Mouse (Mus musculus) hindbrain, postnatal 0 days (tissue): ENCODE measurements around the gene Tdrd3. TPM values are rescaled to one million over a fixed set of nuclear protein-coding genes. Genes with fewer than 3 reads are reported as not detected.
A peak's percentile ranks its signal among the peaks of the same experiment; 100 is the strongest.

Experiments
- ATAC-seq: fragments of 200-750 bp; cut with Nextera tagmentation; 2 replicates; pipeline ENCODE4 v1.8.0; 2017; ENCODE audit warnings: mild to moderate bottlenecking, moderate TSS enrichment, moderate library complexity
- DNase-seq: peaks from one replicate; pipeline ENCODE4 v3.0.0-alpha.2; 2015; ENCODE audit warnings: low spot score
- H3K27ac ChIP-seq: fragments of 300-500 bp; sonication (generic); 2 replicates; pipeline ENCODE4 v1.5.1; 2014; ENCODE audit warnings: mild to moderate bottlenecking
- H3K27me3 ChIP-seq: fragments of 300-500 bp; sonication (generic); 2 replicates; pipeline ENCODE4 v1.6.1; 2014; ENCODE audit warnings: low read length, mixed read lengths; ENCODE audit not compliant: insufficient read depth
- H3K36me3 ChIP-seq: fragments of 300-500 bp; sonication (generic); 2 replicates; pipeline ENCODE4 v1.6.1; 2014; ENCODE audit warnings: low read length, mixed read lengths; ENCODE audit not compliant: insufficient read depth
- H3K4me1 ChIP-seq: fragments of 300-500 bp; sonication (generic); 2 replicates; pipeline ENCODE4 v1.6.1; 2014; ENCODE audit warnings: antibody characterized with exemption, low read length, mixed read lengths; ENCODE audit not compliant: insufficient read depth
- H3K4me2 ChIP-seq: fragments of 300-500 bp; sonication (generic); 2 replicates; pipeline ENCODE4 v1.6.1; 2014; ENCODE audit warnings: low read depth, mild to moderate bottlenecking, low read length, moderate library complexity, mixed read lengths
- H3K4me3 ChIP-seq: fragments of 300-500 bp; sonication (generic); 2 replicates; pipeline ENCODE4 v1.5.1; 2014; ENCODE audit warnings: low read length
- H3K9ac ChIP-seq: fragments of 300-500 bp; sonication (generic); replicated peaks from 2 replicates; pipeline ENCODE4 v1.6.1; 2014; ENCODE audit warnings: mild to moderate bottlenecking, low read length, moderate library complexity, mixed read lengths
- H3K9me3 ChIP-seq: fragments of 300-500 bp; sonication (generic); 2 replicates; pipeline ENCODE4 v1.6.1; 2016; ENCODE audit warnings: low read length, mixed read lengths
- CTCF ChIP-seq: IDR thresholded peaks from 2 replicates; pipeline ENCODE4 v1.5.1; 2016; ENCODE audit warnings: antibody characterized with exemption, control low read depth, low read depth
- WGBS: fragments of 180-500 bp; shearing (Covaris S2); extraction: QIAGEN DNeasy Blood & Tissue Kit; methylation state at CpG from one replicate; pipeline ENCODE4 v1.1.7; 2014; 5-methylcytosine and 5-hydroxymethylcytosine counted together
- polyA plus RNA-seq: library from polyadenylated mRNA; unstranded; fragments of >200 nt; fragmentation: Nextera tagmentation; extraction: Ambion mirVana; gene quantifications from 2 replicates; pipeline ENCODE4 v1.2.1, GENCODE M21; 2015
- total RNA-seq: library from RNA; depleted of rRNA; stranded (reverse); fragments of >200 nt; gene quantifications from 2 replicates; pipeline ENCODE4 v1.2.3, GENCODE M21; 2014; rRNA removed

The Tdrd3 gene
- total RNA-seq (11.6 and 30.6 TPM in 2 replicates), polyA plus RNA-seq (26.4 and 28.5 TPM in 2 replicates)

DNA sequence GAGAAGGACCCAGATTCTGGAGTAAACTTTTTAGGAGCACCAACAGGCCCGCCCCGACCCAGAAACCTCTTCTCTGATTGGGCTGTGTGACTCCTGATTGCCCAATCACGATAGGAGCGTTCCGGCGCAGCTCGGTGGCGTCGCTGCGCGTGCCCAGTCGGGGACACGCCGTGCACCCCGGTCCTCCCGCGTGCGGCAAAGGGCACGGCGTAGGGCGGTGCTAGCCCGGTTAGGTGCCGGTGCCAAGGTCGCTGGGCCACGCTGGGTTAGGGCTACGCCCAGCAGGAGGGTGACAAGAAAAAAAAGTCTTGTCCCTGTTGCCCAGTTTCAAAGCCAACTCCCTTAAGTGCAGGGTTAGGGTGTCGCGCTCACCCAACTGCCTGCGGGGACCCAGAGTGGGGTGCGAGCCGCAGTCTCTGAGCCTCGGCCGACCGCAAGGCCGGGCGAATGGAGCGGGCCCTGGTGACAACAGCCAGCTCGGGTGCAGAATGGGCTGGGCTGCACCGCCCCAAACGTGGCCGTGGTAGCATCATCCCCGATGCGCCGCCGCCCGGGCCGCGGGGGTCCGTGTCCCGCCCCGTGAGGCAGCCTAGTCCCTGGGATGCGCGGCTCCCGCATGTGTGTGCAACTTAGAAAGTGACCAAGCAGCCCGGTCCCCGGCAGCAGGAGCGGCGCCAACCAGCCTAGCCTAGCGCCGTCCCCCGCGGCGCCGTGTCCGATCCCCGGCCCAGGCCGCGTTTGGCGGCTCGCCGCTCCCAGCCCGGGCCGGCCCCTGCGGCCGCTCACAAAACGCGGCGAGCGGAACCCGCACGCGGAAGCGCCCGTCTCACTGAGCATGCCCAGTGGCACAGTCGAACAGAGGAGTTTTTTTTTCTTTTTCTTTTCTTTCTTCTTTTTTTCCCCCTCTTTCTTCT is at the start of gene Tdrd3:
Gene Tdrd3 (plus strand): TSS at position 832 of the 914 bp plus-strand sequence.
- H3K27ac ChIP-seq: peak within 1 kb of the TSS; percentile 99
- peak within 1 kb of the TSS; percentile 88 for H3K4me2 ChIP-seq
- H3K9me3 ChIP-seq: no peaks in the 10 kb centered on the region
- H3K4me3 ChIP-seq: peak within 1 kb of the TSS; percentile 90
- under 1% methylated on average over 85 of the region's 85 CpGs for WGBS
- peak; percentile 96 for ATAC-seq
- no peaks in the 10 kb centered on the region for H3K36me3 ChIP-seq
- TF ChIP-seq CTCF: no peak
- no peaks in the 10 kb centered on the region; the same call in 1 of the 2 replicates for H3K4me1 ChIP-seq
- H3K27me3 ChIP-seq: no peaks in the 10 kb centered on the region
- peak within 1 kb of the TSS; percentile 87 for H3K9ac ChIP-seq
- DNase-seq: peak; percentile 97

DNA sequence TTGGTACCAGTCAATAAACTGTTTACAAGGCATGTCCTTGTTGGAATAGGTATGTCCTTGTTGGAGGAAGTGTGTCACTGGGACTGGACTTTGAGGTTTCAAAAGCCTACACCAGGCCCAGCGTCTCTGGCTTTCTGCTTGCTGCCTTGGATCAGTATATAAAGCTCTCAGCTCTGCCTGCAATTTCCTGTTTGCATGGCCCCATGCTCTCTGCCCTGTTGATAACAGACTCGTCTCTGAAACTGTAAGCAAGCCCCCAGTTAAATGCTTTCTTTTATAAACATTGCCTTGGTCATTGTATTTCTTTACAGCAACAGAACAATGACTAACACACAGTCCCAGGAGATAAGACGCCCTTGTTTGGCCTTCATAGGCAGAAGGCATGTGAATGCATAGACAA is 49.3 kb upstream of the Tdrd3 start:
- H3K4me3 ChIP-seq: no peak overlapping the region
- no peaks in the 10 kb centered on the region for H3K4me1 ChIP-seq
- H3K4me2 ChIP-seq: no peak overlapping the region
- no peaks in the 10 kb centered on the region for H3K36me3 ChIP-seq
- TF ChIP-seq CTCF: no peak
- 65% methylated on average over 3 of the region's 3 CpGs for WGBS
- DNase-seq: no peak
- H3K27me3 ChIP-seq: no peaks in the 10 kb centered on the region
- no peak overlapping the region for H3K27ac ChIP-seq
- no peak overlapping the region for H3K9ac ChIP-seq
- no peaks in the 10 kb centered on the region for H3K9me3 ChIP-seq
- ATAC-seq: no peak

DNA sequence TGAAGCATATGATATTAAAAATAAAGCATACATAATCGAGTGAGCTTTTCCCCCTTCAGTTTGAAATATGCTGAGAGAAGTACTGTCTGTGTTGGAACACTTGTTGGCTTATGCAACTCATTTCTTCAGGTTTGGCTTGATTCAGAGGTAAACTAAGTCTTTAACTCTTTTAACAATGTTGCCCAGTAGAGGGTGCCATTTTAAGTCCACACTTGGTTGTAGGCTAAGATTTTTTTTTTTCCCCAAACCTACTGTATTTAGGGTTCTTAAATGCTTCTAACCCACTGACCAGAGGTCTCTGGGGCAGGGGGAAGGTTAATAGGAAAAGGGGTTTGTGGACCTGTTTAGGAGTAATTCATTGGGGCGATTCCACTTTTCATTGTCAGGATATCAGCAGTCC is 33.4 kb upstream of the Tdrd3 start:
- H3K4me1 ChIP-seq: no peaks in the 10 kb centered on the region
- DNase-seq (no peak), ATAC-seq (no peak)
- WGBS: 77% methylated on average over 2 of the region's 2 CpGs
- no peaks in the 10 kb centered on the region for H3K36me3 ChIP-seq
- no peak overlapping the region for H3K27ac ChIP-seq
- no peak overlapping the region for H3K9ac ChIP-seq
- no peak overlapping the region for H3K4me3 ChIP-seq
- H3K27me3 ChIP-seq: no peaks in the 10 kb centered on the region
- H3K4me2 ChIP-seq: no peak overlapping the region
- no peaks in the 10 kb centered on the region for H3K9me3 ChIP-seq
- TF ChIP-seq CTCF: no peak

DNA sequence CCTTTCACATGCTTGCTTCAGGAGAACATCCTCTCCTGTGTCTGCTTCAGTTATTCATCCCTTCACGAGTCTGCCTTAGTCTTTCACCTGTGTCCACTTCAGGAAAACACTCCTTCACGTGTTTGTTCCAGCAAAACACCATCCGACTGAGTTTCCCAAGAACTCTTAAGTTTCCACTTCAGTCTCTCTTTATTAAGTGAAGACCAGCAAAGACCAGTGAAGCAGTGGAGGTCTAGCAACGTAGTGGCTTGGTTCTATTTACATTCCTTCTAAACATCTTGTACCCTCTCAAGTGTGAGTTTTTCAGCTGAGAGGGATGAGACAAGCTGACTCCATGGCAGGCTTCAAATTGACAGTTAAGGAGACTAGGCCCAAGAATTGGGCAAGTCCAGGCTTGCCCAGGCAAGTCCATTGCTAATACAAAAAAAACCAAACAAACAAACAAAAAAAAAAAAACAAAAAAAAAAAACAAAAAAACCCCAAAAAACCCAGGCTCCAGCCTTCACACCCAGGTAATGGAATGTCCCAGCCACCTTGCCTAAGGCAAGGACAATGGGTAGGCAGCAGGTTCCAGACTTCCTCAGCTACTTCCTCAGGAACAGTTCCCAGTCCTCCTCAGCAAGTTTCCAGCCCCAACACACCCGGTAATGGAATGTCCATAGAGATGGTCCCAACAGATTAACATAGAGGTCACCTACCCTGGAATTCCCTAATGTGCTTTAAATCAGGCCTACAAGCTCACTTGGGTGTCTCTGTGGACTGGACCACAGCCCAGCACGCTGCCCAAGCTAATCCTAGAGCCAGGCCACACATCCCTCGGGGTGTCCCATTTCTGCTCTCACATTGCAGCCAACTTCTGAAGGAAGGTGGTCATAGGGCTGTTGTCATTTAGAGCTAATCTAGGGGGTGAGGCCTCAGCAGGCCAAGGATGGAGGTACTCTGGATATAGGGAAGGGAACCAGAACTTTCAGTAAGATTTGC is 31.9 kb upstream of the Tdrd3 start:
- Histone ChIP-seq H3K36me3 (no peaks in the 10 kb centered on the region), H3K27me3 (no peaks in the 10 kb centered on the region), H3K9me3 (no peaks in the 10 kb centered on the region), H3K4me2 (no peak overlapping the region), H3K27ac (no peak overlapping the region), H3K9ac (no peak overlapping the region), H3K4me1 (no peaks in the 10 kb centered on the region), H3K4me3 (no peak overlapping the region)
- ATAC-seq: no peak
- DNase-seq: no peak
- WGBS: 87% methylated on average over 7 of the region's 7 CpGs
- TF ChIP-seq CTCF: no peak

DNA sequence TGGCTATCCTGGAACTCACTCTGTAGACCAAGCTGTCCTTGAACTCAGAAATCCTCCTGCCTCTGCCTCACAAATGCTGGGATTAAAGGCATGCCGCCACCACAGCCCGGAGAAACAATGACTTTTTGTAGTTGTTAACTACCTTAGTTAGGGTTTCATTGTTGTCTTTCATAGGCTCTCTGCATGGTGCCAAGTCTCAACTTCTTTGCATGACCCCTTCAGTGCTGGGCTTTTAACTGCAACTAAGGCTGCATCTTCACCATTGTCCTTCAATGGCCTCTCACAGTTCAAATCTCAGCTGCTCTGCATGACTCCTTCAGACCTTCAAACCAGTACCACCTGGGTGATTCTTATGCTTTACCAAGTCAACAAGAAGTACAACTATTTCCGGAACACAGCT is 23.3 kb upstream of the Tdrd3 start:
- Histone ChIP-seq H3K9me3 (no peaks in the 10 kb centered on the region), H3K4me2 (no peak overlapping the region), H3K4me1 (no peaks in the 10 kb centered on the region), H3K27me3 (no peaks in the 10 kb centered on the region), H3K36me3 (no peaks in the 10 kb centered on the region), H3K4me3 (no peak overlapping the region), H3K9ac (no peak overlapping the region), H3K27ac (no peak overlapping the region)
- no peak for ATAC-seq
- TF ChIP-seq CTCF: no peak
- no peak for DNase-seq
- 79% methylated on average over 3 of the region's 3 CpGs for WGBS

DNA sequence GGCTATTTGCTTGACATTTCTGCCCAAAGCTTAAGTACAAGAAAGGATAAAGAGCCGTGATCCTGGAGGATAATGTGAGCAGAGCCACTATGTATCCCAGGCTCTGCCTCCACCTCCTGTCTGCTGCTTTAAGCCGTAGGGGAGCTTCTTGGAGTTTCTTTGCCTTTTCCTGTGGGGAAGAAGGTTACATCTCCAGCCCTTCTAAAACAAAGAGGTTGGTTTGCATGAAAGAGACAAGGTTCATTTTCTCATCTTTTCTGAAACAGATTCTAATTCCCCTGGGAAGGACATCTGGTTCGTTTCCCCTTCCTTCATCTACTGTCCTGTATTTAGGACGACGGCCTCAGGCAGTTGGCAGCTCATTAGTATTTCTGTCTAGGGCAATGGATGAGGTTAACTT is 19.8 kb upstream of the Tdrd3 start:
- no peaks in the 10 kb centered on the region for H3K9me3 ChIP-seq
- ATAC-seq (no peak), DNase-seq (peak; percentile 8)
- H3K9ac ChIP-seq: no peak overlapping the region
- no peak overlapping the region for H3K4me2 ChIP-seq
- no peak overlapping the region for H3K4me3 ChIP-seq
- no peaks in the 10 kb centered on the region for H3K36me3 ChIP-seq
- no peak for TF ChIP-seq CTCF
- no peak overlapping the region for H3K27ac ChIP-seq
- H3K27me3 ChIP-seq: no peaks in the 10 kb centered on the region
- 44% methylated on average over 5 of the region's 5 CpGs for WGBS
- no peaks in the 10 kb centered on the region for H3K4me1 ChIP-seq
